Mouse (Mus musculus) embryonic fibroblast, embryonic 13.5 days (primary cell): ENCODE measurements at regions not wholly inside any gene's neighbourhood (a gene's known extent, or its start where the extent isn't known, plus 50 kb on each side); places are given as distances from the start of the nearest gene placed in this dataset.
A peak's percentile ranks its signal among the peaks of the same experiment; 100 is the strongest.

Source experiments
- H3K27ac ChIP-seq: 2 replicates; pipeline ENCODE4 v1.5.1; 2012; ENCODE audit warnings: low read length, control low read depth, inconsistent platforms; ENCODE audit not compliant: insufficient read depth
- H3K4me1 ChIP-seq: 2 replicates; pipeline ENCODE4 v1.6.1; 2011; ENCODE audit warnings: low read length; ENCODE audit not compliant: control insufficient read depth, insufficient read depth
- H3K4me3 ChIP-seq: 2 replicates; pipeline ENCODE4 v1.5.1; 2011; ENCODE audit warnings: mild to moderate bottlenecking, control low read depth, low read length; ENCODE audit not compliant: insufficient read depth
- CTCF ChIP-seq: IDR thresholded peaks from 2 replicates; pipeline ENCODE4 v1.5.1; 2011; ENCODE audit warnings: mild to moderate bottlenecking, control low read depth, low read length, moderate library complexity, borderline replicate concordance; ENCODE audit not compliant: insufficient read depth
- POLR2A ChIP-seq: IDR thresholded peaks from 2 replicates; pipeline ENCODE4 v1.6.1; 2011; ENCODE audit warnings: low read depth, mild to moderate bottlenecking, control low read depth, low read length, moderate library complexity

DNA sequence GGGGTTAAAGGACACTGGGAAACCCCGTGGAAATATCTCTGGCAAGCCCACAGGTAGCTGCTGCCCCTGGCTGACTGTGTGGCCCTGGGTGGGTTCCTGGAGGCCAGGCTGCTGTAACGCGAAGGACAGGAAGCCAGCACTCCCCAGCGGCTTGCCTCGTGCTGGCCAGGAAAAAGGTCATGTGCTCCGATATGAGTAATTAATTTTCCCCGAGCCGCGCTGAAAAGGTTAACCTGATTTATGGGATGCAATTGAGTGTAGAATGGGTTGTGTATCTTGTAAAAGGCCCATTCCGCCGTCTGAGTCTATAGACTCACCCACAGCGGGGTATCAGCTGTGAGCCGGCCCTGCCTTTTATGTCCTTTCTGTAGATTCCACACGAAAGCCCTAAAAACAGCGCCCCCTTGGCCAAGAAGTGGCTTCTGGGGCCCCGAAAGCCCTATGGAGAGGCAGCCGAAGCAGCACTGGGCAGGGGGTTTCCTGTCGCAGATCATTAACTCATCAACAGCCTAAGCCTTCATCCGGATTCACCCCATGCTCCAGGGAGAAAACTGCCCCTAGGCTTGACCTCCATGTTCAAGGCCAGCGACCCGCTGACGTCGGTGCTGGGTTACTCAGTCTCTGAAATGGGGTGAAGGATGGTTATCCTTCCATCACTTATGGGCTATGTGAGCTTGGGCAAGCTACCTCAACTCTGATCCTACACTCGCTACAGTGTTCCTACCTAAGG, 112.6 kb upstream of the Csf3r start:
- TF ChIP-seq POLR2A (no peak), CTCF (no peak)
- Histone ChIP-seq H3K27ac (no peak overlapping the region), H3K4me1 (no peaks in the 10 kb centered on the region), H3K4me3 (no peak overlapping the region)

DNA sequence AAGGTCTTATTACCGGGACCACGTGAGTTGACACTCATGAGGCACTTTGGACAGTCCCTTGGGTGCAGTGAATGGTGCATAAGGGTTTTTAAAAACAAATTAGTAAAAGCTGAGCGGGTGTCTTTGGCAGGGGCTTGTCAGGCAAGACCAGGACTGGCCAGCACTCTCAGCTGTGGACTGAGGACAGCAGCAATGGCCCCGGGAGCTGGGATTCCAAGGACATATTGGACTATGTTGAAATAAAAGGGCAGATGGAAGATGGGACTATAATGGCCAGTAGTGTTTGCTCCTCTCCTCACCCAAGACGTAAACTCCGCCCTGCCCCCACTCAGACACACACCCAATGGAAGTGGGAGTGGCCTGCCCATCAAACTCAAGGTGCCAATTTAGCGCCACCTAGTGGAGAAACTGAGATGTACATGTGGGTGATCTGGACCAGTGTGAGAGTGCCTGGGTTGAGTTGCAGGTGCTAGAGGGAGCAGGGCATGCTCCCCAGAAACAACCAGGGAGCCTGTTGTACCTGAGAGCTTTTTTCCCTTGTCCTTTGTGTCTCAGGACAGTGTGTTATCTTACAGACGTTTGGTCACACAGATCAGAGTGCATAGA, 111.8 kb upstream of the Csf3r start:
- Histone ChIP-seq H3K4me3 (no peak overlapping the region), H3K4me1 (no peaks in the 10 kb centered on the region), H3K27ac (no peak overlapping the region)
- no peak for TF ChIP-seq POLR2A
- TF ChIP-seq CTCF = peak; percentile 30; the same call in 1 of the 2 replicates

DNA sequence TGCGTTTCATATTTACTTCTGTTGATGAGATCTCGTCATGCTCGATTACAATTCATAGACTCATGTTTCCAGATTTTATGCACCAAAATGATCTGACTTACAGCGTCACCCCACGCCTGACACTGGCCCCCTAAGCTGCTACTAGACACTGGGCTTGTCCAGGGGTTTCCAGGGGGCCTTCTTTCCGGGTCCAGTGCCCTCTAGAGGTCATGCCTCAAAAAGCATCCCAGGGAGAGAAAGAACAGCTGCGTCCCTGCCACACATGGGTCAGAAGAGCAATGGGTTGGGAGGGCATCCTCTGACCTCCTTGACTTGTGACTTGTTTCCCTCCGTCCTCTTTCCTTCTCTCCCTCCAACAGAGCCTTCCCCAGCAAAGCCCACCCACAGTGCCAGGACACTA, 109.2 kb upstream of the Csf3r start:
- no peaks in the 10 kb centered on the region; the same call in 1 of the 2 replicates for H3K4me1 ChIP-seq
- TF ChIP-seq CTCF = no peak
- no peak for TF ChIP-seq POLR2A
- H3K27ac ChIP-seq = no peak overlapping the region
- H3K4me3 ChIP-seq = no peak overlapping the region

DNA sequence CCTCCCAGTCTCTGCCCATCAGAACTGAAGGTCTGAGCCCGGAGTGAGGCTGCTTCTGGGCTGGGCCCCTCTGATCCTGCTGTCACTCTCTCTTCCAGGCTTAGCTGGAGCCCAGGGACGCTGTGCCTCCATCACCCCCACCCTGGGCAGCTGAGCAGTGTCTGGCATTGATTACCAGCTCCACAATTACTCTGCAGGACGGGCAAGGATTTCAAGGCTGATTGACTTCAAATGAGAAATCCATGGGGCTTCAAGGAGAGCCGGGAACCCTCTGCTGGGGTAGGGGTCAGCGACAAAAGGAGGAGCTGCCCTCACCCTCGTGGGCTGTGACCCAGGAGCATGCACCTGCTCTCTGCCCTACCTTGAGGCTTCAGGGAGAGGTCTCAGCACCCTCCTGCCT, 107.1 kb upstream of the Csf3r start:
- no peak overlapping the region for H3K27ac ChIP-seq
- TF ChIP-seq CTCF (no peak), POLR2A (no peak)
- no peaks in the 10 kb centered on the region; the same call in 1 of the 2 replicates for H3K4me1 ChIP-seq
- no peak overlapping the region for H3K4me3 ChIP-seq

DNA sequence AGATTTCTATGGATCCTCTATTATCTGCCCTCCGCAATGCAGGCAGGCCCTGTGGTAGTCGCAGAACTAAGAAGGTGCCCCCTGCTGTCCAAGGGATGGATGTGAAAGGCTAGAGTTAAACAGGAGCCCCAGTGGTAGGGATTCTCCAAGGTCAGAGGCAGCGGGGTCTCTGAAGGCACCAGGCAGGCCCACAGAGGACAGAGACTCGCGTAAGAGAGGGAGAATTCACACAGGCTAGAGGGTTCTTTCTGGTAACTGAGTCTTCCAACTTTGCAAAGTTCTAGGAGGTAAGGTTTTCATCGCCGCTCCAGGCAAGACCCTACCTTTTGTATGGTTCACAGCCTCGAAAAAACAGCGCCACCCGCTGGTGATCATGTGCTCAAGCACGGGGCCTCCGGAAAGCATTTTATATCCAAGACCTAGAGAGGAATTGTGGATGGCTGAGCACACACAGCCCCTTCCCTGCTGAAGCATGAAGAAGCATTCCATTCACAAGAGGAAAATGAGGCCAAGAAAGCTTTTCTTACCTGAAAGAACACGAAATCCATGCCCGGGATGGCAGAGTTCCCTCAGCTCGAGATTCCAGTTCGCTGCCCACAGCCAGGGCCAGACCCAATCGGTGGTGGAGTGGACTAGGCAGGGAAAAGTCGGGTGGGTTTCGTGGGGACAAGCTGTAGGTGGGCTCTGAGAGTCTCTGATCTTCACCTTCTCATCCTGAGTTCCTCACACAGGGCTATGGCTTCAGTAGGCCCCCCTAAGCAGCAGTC, 102.6 kb upstream of the Csf3r start:
- no peak for TF ChIP-seq POLR2A
- no peak for TF ChIP-seq CTCF
- H3K4me3 ChIP-seq = no peak overlapping the region
- H3K27ac ChIP-seq = no peak overlapping the region
- H3K4me1 ChIP-seq = no peaks in the 10 kb centered on the region; the same call in 1 of the 2 replicates

DNA sequence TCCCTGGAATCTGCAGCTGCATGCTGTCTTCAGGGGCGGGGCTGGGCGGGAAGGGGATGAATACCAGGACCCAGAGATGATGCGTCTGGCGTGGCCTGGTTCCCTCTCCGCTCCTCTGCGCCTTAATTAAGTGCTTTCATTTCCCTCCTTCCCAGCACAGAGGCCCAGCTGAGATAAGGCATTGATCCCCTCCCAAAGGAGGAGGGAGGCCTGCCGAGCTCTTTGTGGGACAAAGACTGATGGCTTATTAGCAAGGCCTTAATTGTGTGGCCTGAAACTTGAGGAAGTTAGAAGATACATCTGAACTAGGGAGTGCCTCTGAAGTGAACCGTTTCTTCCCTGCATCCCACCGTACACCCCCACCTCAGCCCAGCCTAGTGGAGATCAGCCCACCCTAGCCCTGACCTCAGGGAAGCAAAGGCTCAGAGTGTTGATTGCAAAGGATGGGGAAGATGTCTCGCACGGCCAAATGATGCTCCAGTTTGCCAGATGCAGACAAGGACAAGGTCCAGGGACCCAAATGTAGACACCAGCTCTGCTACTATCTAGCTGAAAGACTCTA, 102.0 kb upstream of the Csf3r start:
- H3K4me3 ChIP-seq = no peak overlapping the region
- no peak overlapping the region for H3K27ac ChIP-seq
- no peaks in the 10 kb centered on the region; the same call in 1 of the 2 replicates for H3K4me1 ChIP-seq
- TF ChIP-seq POLR2A = no peak
- TF ChIP-seq CTCF = no peak

DNA sequence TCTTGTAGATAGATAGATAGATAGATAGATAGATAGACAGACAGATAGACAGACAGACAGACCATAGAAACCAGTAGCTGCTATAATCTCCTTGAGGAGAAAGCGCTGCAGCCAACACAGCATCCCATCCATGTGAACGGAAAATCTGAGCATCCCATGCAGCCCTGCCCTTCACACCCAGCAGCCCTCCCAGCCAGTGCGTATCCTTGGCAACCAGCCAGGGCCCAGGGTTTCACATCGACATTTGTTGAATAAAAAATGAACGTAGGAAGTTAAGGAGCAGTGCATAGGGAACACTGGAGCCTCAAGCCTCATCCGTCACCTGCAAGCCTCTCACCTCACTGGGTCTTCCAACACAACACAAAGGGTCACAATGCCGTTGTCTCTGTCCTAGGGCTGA, 101.1 kb upstream of the Csf3r start:
- no peak overlapping the region for H3K27ac ChIP-seq
- H3K4me1 ChIP-seq = no peaks in the 10 kb centered on the region; the same call in 1 of the 2 replicates
- TF ChIP-seq CTCF (no peak), POLR2A (no peak)
- no peak overlapping the region for H3K4me3 ChIP-seq

DNA sequence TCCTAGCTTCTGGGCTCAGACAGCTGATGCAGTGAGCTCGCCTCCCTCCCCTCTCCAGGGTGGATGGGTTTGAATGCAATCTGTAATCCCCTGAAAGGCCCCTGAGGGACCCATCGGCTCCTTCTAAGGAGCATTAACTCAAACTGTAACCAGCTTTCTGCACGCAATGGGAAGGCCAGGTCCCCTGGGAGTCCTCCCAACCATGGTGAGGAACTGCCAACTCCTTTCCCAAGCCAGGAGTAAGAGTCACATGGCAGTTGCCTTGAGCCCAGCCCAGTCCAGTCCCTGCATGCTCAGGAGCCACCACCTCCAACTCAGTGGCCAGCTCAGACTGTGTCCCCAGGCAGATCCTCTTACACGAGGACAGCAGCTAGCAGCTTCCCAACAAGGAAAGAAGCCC, 96.2 kb upstream of the Csf3r start:
- no peak overlapping the region for H3K4me3 ChIP-seq
- no peak overlapping the region for H3K27ac ChIP-seq
- no peaks in the 10 kb centered on the region for H3K4me1 ChIP-seq
- TF ChIP-seq CTCF (no peak), POLR2A (no peak)

DNA sequence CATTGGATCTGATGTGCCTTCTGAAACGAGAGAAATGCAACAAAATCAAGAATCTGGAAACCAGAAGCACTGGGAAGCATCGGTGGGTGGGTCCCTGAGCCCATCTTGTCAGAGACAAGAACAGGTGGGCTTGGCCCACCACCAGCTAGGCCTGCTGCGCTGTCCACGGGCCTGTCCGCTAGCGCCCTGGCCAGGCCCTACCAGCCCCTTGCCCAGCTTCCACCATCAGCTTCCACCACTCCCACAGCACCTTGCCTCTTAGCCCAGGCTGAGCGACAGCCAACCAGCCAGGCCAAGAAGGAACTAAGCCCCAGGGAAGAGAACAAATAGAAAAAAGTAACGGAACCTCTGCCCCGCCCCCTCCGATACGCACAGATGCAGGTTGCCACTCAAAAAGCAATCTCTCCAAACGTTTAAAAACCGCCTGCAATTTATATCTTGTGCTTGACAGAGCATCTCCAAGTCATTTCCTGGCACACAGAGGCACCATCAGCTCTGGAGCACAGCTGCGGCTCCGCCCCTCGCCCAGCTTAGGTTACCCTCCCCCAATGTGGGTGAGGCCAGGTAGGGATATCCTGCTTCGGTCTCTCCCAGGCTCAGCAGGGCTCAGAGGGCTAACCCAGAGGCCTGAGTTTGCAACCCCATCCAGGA, 95.1 kb upstream of the Csf3r start:
- H3K4me3 ChIP-seq = no peak overlapping the region
- TF ChIP-seq CTCF (no peak), POLR2A (no peak)
- no peak overlapping the region for H3K27ac ChIP-seq
- H3K4me1 ChIP-seq = no peaks in the 10 kb centered on the region
